Mouse (Mus musculus): ENCODE measurements at regions not wholly inside any gene's neighbourhood (a gene's known extent, or its start where the extent isn't known, plus 50 kb on each side); places are given as distances from the start of the nearest gene placed in this dataset.

- TF ChIP-seq CTCF (IDR thresholded peaks at IDR 0.05; ENCODE audit: low read depth, low read length) (no peak), POLR2A (IDR thresholded peaks at IDR 0.05; ENCODE audit: insufficient read depth, low read length) (no peak), EP300 (IDR thresholded peaks at IDR 0.05; ENCODE audit: insufficient read depth, low read depth, low read length) (no peak)
Measured at GRCm38 (mm10) chr7:122906056-122906455, 59.4 kb upstream of the Rbbp6 start.
